Comparison of ENCODE assay signal across 24 mouse cellular contexts in the genomic region with DNA sequence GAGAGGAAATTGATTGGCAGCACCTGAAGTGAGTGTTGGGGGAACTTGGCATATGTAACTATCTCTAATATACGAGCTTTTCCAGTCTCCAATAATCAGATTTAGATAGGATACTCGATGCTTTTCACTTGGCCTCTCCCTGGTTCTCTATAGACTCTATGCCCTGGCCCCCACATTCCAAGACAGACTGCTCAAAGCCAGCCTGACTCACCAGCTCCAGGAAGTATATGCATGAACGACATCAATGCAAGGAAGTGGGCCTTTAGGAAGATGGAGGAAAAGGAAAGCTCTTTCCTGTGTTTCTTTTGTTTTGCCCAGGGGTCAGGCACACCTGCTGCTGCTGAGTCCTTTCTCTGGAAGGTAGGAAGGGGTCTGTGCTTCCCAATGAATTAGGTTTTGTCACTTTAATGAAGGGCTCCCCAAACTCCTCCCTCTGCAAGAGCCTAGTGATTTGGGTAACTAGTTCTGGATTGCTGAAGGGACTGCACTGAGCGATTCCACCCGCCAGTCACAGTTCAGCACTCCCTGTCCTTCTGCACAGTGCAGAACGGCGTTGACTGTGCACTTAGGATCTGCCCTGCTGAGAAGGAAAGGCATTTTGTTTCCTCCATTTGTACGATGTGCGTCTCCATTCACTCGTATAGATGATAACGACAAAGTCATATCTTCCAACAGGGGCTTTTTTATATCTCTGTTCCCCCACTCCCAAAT.
A peak's percentile ranks its signal among the peaks of the same experiment; 100 is the strongest.
DNase-seq lines count a peak whose midpoint lies in the region; ATAC-seq and TF ChIP-seq lines count a peak whose summit lies in the region.
"Had no signal": no experiment of that assay in that cellular context is flagged by ENCODE, and none has a peak within 500 bp of the region (broad histone marks: within the 10 kb centered on the region; RNA-seq: fewer than 3 reads in every experiment).

No protein-coding gene starts in this region.

- no peak for DNase-seq in heart, embryonic 10.5 days (ENCODE audit: low spot score)
- no peak for DNase-seq in heart, adult 8-10 months (ENCODE audit: low spot score)
- no peak for DNase-seq in hindbrain, embryonic 14.5 days (ENCODE audit: low spot score)
- no peak for DNase-seq in lung, embryonic 14.5 days
- DNase-seq in lung, postnatal 14 days = no peak
- DNase-seq in NIH3T3 (ENCODE audit: low read depth) = peak; percentile 34
- DNase-seq in adrenal gland, adult (ENCODE audit: inconsistent age in 2 of 2, low spot score in 1 of 2) = no peak
- DNase-seq: adrenal gland, postnatal 36 days; cerebellum, adult 2 months; gastrocnemius, postnatal 36 days; kidney, adult 11 months; lung, postnatal 36 days; retina, postnatal 1 day; right cerebral cortex, postnatal 4 days; thymus, postnatal 4 days had no signal

- no peaks in the 10 kb centered on the region for H3K9me3 ChIP-seq in heart, embryonic 10.5 days
- no peaks in the 10 kb centered on the region for H3K9me3 ChIP-seq in hindbrain, embryonic 12.5 days (replicated peaks)
- no peaks in the 10 kb centered on the region for H3K9me3 ChIP-seq in hindbrain, embryonic 14.5 days (ENCODE audit: control insufficient read depth, low read length)
- H3K9me3 ChIP-seq in lung, embryonic 14.5 days (ENCODE audit: low read depth, low read length) = no peaks in the 10 kb centered on the region
- H3K9me3 ChIP-seq: embryonic facial prominence, embryonic 10.5 days; forebrain, embryonic 15.5 days; limb, embryonic 10.5 days; midbrain, embryonic 12.5 days had no signal

- H3K9ac ChIP-seq in hindbrain, embryonic 12.5 days = no peak overlapping the region
- H3K9ac ChIP-seq in hindbrain, embryonic 14.5 days = no peak overlapping the region
- H3K9ac ChIP-seq in lung, embryonic 14.5 days = no peak overlapping the region
- H3K9ac ChIP-seq: forebrain, embryonic 15.5 days; midbrain, embryonic 12.5 days had no signal

- 41% methylated on average over 11 of the region's 11 CpGs for WGBS in heart, embryonic 10.5 days
- 65% methylated on average over 11 of the region's 11 CpGs for WGBS in hindbrain, embryonic 12.5 days
- WGBS in hindbrain, embryonic 14.5 days = 58% methylated on average over 11 of the region's 11 CpGs
- WGBS in lung, embryonic 14.5 days = 55% methylated on average over 11 of the region's 11 CpGs

- peaks cover 70% of the 10 kb centered on the region for H3K4me1 ChIP-seq in heart, embryonic 10.5 days
- H3K4me1 ChIP-seq in hindbrain, embryonic 12.5 days = peaks cover 33% of the 10 kb centered on the region
- peaks cover 27% of the 10 kb centered on the region for H3K4me1 ChIP-seq in hindbrain, embryonic 14.5 days (replicated peaks; ENCODE audit: control insufficient read depth, insufficient read depth, low read length)
- peaks cover 7% of the 10 kb centered on the region; the same call in 1 of the 2 replicates for H3K4me1 ChIP-seq in lung, embryonic 14.5 days (ENCODE audit: insufficient read depth)

- 0 out of 2 replicates have a peak, but pooled peaks have one; percentile 17 for ATAC-seq in hindbrain, embryonic 12.5 days (ENCODE audit: low FRiP score)
- ATAC-seq in hindbrain, embryonic 14.5 days (ENCODE audit: low FRiP score) = no peak
- peak; percentile 48; the same call in 1 of the 2 replicates for ATAC-seq in lung, embryonic 14.5 days (ENCODE audit: insufficient read depth)
- ATAC-seq: activated CD4-positive, CD25-positive, alpha-beta regulatory T cell, adult 4 months; forebrain, embryonic 15.5 days; hindbrain, postnatal 0 days had no signal

- H3K4me3 ChIP-seq in heart, embryonic 10.5 days = no peak overlapping the region
- H3K4me3 ChIP-seq in hindbrain, embryonic 12.5 days = no peak overlapping the region
- no peak overlapping the region for H3K4me3 ChIP-seq in hindbrain, embryonic 14.5 days (replicated peaks; ENCODE audit: low read length)
- no peak overlapping the region for H3K4me3 ChIP-seq in lung, embryonic 14.5 days (ENCODE audit: low read depth, low read length)
- H3K4me3 ChIP-seq: embryonic facial prominence, embryonic 10.5 days; forebrain, embryonic 15.5 days; limb, embryonic 10.5 days; midbrain, embryonic 12.5 days had no signal

- H3K36me3 ChIP-seq in heart, embryonic 10.5 days = 0 out of 2 replicates have a peak, but pooled peaks cover 2% of the 10 kb centered on the region
- no peaks in the 10 kb centered on the region for H3K36me3 ChIP-seq in hindbrain, embryonic 12.5 days
- no peaks in the 10 kb centered on the region for H3K36me3 ChIP-seq in hindbrain, embryonic 14.5 days (replicated peaks; ENCODE audit: control insufficient read depth, insufficient read depth)
- no peaks in the 10 kb centered on the region for H3K36me3 ChIP-seq in lung, embryonic 14.5 days (ENCODE audit: insufficient read depth)
- H3K36me3 ChIP-seq: embryonic facial prominence, embryonic 10.5 days; forebrain, embryonic 15.5 days; limb, embryonic 10.5 days; midbrain, embryonic 12.5 days had no signal

- H3K27me3 ChIP-seq in heart, embryonic 10.5 days (ENCODE audit: insufficient read depth, poor library complexity, severe bottlenecking) = no peaks in the 10 kb centered on the region
- no peaks in the 10 kb centered on the region for H3K27me3 ChIP-seq in hindbrain, embryonic 12.5 days
- H3K27me3 ChIP-seq in hindbrain, embryonic 14.5 days (ENCODE audit: control insufficient read depth, insufficient read depth, low read length) = no peaks in the 10 kb centered on the region
- H3K27me3 ChIP-seq in lung, embryonic 14.5 days (ENCODE audit: insufficient read depth, low read length) = no peaks in the 10 kb centered on the region
- H3K27me3 ChIP-seq: CH12.LX; forebrain, embryonic 15.5 days; midbrain, embryonic 12.5 days had no signal

- no peak overlapping the region for H3K4me2 ChIP-seq in hindbrain, embryonic 12.5 days (replicated peaks)
- no peak overlapping the region for H3K4me2 ChIP-seq in hindbrain, embryonic 14.5 days (replicated peaks)
- H3K4me2 ChIP-seq in lung, embryonic 14.5 days = no peak overlapping the region
- H3K4me2 ChIP-seq: forebrain, embryonic 15.5 days; liver, embryonic 11.5 days; midbrain, embryonic 12.5 days had no signal

- H3K27ac ChIP-seq in heart, embryonic 10.5 days = 0 out of 2 replicates have a peak overlapping the region, but pooled peaks have one; percentile 47
- no peak overlapping the region for H3K27ac ChIP-seq in hindbrain, embryonic 12.5 days
- H3K27ac ChIP-seq in hindbrain, embryonic 14.5 days = no peak overlapping the region
- 0 out of 2 replicates have a peak overlapping the region, but pooled peaks have one; percentile 26 for H3K27ac ChIP-seq in lung, embryonic 14.5 days (ENCODE audit: low read depth)
- H3K27ac ChIP-seq: embryonic facial prominence, embryonic 10.5 days; forebrain, embryonic 15.5 days; hindbrain, postnatal 0 days; limb, embryonic 10.5 days; midbrain, embryonic 12.5 days had no signal

- no peak for TF ChIP-seq CTCF in lung, embryonic 14.5 days (IDR thresholded peaks at IDR 0.05; ENCODE audit: low read depth)

Comparison
In these comparisons a context has a peak if more than half of its experiments do, and no peak if none do; other contexts are left out.
1. H3K27ac ChIP-seq: peak in heart, embryonic 10.5 days (single experiment) and lung, embryonic 14.5 days (single experiment); none in hindbrain, embryonic 12.5 days (single experiment) and hindbrain, embryonic 14.5 days (single experiment).